Mouse (Mus musculus) cerebellum, postnatal 10 days (tissue): ENCODE measurements around the gene Xpnpep1.

Experiments used
- DNase-seq, 2 experiments: peaks; one replicate each; pipeline ENCODE4 v3.0.0; 2021; ENCODE audit warnings: mixed read lengths in 2 of 2

Gene Xpnpep1

GRCm38 (mm10) chr19:53040164-53041132 is at the start of gene Xpnpep1:
Xpnpep1 (minus strand) TSS chr19:53040214.
- DNase-seq, result peak in 1 of 2 experiments; percentile 34

- peak; percentile 41 to 50 for DNase-seq
These were observed 47.5 kb upstream of the Xpnpep1 start for GRCm38 (mm10) chr19:53087268-53088143.

GRCm38 (mm10) chr19:53086861-53087260 is 46.8 kb upstream of the Xpnpep1 start:
- DNase-seq, result no peak

- peak; percentile 72 to 79 for DNase-seq
These were observed 44.7 kb upstream of the Xpnpep1 start for GRCm38 (mm10) chr19:53084735-53085134.

- no peak for DNase-seq
These were observed 42.8 kb upstream of the Xpnpep1 start for GRCm38 (mm10) chr19:53082862-53083261.

GRCm38 (mm10) chr19:53081339-53081738 is 41.3 kb upstream of the Xpnpep1 start:
- no peak for DNase-seq

- DNase-seq, result no peak
These were observed 40.9 kb upstream of the Xpnpep1 start for GRCm38 (mm10) chr19:53080921-53081320.

- DNase-seq, result no peak
These were observed 40.5 kb upstream of the Xpnpep1 start for GRCm38 (mm10) chr19:53080487-53080886.

- DNase-seq, result no peak
These were observed 40.0 kb upstream of the Xpnpep1 start for GRCm38 (mm10) chr19:53080026-53080425.

GRCm38 (mm10) chr19:53078271-53079085 is 38.5 kb upstream of the Xpnpep1 start:
- DNase-seq, result peak; percentile 61 to 78

- DNase-seq, result no peak
These were observed 37.3 kb upstream of the Xpnpep1 start for GRCm38 (mm10) chr19:53077278-53077677.

- peak; percentile 91 to 92 for DNase-seq
These were observed 36.4 kb upstream of the Xpnpep1 start for GRCm38 (mm10) chr19:53076238-53076981.

- peak; percentile 84 to 86 for DNase-seq
These were observed 35.9 kb upstream of the Xpnpep1 start for GRCm38 (mm10) chr19:53075896-53076237.

- peak; percentile 50 to 63 for DNase-seq
These were observed 35.1 kb upstream of the Xpnpep1 start for GRCm38 (mm10) chr19:53074899-53075722.

GRCm38 (mm10) chr19:53073521-53073920 is 33.5 kb upstream of the Xpnpep1 start:
- DNase-seq, result no peak

GRCm38 (mm10) chr19:53072406-53072805 is 32.4 kb upstream of the Xpnpep1 start:
- DNase-seq, result peak; percentile 43 to 58

GRCm38 (mm10) chr19:53071651-53072050 is 31.6 kb upstream of the Xpnpep1 start:
- DNase-seq, result no peak

GRCm38 (mm10) chr19:53070870-53071269 is 30.9 kb upstream of the Xpnpep1 start:
- no peak for DNase-seq

GRCm38 (mm10) chr19:53069451-53069850 is 29.4 kb upstream of the Xpnpep1 start:
- no peak for DNase-seq

GRCm38 (mm10) chr19:53066934-53067333 is 26.9 kb upstream of the Xpnpep1 start:
- no peak for DNase-seq

- no peak for DNase-seq
These were observed 26.5 kb upstream of the Xpnpep1 start for GRCm38 (mm10) chr19:53066531-53066930.
